Mouse (Mus musculus) layer of hippocampus, adult 11-12 months (tissue): ENCODE measurements around the gene St13.

Source experiments
- DNase-seq: peaks from one replicate; pipeline ENCODE4 v3.0.0; 2022; ENCODE audit warnings: low spot score

St13 gene

DNA sequence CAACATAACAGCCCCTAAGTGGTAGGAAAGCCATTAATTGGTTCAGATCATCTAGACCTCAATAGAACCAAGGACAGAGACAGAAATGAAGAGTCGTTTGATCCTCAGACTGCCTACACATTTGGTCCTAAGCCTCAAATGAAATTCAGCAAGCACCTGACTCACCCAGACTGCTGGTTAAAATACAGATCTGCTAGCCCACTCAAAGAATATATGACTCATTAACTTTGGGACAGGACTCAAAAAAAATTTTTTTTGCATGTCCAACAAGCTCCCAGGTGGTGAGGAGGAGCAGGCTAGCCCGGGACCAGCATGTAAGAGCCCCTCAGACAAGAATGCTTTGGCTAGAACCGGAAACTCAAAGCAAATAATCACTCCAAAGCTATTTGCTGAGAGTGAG, 79.7 kb downstream of the St13 start:
- no peak for DNase-seq

DNA sequence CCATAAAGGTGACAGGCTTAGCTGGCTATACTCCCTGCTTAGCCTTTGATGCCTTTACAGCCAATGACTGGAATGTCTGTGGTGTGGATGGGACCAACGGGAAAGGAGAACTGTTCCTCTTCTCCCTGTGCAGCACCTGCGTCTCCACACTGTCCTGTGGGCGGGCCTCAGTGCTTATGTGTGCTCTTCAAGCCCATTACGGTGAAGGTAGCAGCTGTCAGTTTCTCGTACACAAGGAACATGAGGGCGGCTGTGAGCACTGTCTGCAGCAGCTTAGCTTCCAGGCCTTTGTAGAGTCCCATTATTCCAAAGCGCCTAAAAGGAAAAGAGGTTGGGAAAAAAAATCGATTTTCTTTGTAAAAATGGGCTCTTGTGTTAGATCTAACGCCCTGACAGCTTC, 80.4 kb downstream of the St13 start:
- no peak for DNase-seq

DNA sequence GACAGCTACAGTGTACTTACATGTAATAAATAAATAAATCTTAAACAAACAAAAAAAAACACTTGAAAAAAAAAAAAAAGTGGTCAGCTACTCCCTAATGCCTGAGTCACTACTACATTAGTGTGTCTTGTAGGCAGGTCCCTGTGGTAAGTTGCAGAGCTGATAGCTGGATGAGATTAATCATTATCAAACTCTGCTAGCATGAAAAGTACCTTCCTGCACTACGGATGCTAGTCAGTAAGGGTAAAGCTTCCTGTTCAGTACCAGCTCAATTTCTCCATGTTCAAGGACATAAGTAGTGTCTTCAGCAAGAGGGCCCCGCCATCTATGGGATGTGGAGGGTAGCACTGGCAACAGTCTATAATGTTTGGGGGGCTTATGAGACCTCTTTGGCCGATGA, 85.9 kb downstream of the St13 start:
- DNase-seq = no peak
